Mouse (Mus musculus) ES-E14 (cell line): ENCODE data around the gene B4galt7. TPM values are rescaled to one million over a fixed set of nuclear protein-coding genes. Genes with fewer than 3 reads are reported as not detected.
"Not testable (repeated sequence)": the region's sequence is repeated elsewhere in the genome, so short reads cannot be mapped to it uniquely, and the experiment has no call there.

Experiments used
- DNase-seq: peaks from one replicate; pipeline ENCODE4 v3.0.0-alpha.2; 2013; ENCODE audit warnings: low read depth, low spot score
- H3K27ac ChIP-seq: 2 replicates; pipeline ENCODE4 v1.5.1; 2012; ENCODE audit warnings: low read depth, mild to moderate bottlenecking, low read length, moderate library complexity, mixed read lengths; ENCODE audit not compliant: poor library complexity, insufficient read depth, severe bottlenecking
- H3K36me3 ChIP-seq: 2 replicates; pipeline ENCODE4 v1.6.1; 2012; ENCODE audit warnings: mild to moderate bottlenecking, low read length, moderate library complexity, mixed read lengths; ENCODE audit not compliant: control insufficient read depth, poor library complexity, insufficient read depth, severe bottlenecking
- H3K4me1 ChIP-seq, 2 experiments: fragments of 150-350 bp in 1 of 2; sonication (generic) in 1 of 2; 2 replicates each; pipeline ENCODE4 v1.6.1; 2012; ENCODE audit warnings: low read length in 2 of 2, mild to moderate bottlenecking in 1 of 2, mixed read lengths in 1 of 2; ENCODE audit not compliant: control insufficient read depth in 2 of 2, insufficient read depth in 2 of 2, poor library complexity in 1 of 2
- H3K4me3 ChIP-seq, 2 experiments: fragments of 150-350 bp in 1 of 2; sonication (generic) in 1 of 2; 2 replicates each; pipeline ENCODE4 v1.5.1; 2012; ENCODE audit warnings: low read length in 2 of 2, low read depth in 1 of 2, mild to moderate bottlenecking in 1 of 2, mixed read lengths in 1 of 2; ENCODE audit not compliant: insufficient read depth in 1 of 2, poor library complexity in 1 of 2, severe bottlenecking in 1 of 2
- H3K9ac ChIP-seq: 2 replicates; pipeline ENCODE4 v1.6.1; 2012; ENCODE audit warnings: low read depth, mild to moderate bottlenecking, low read length, mixed read lengths; ENCODE audit not compliant: poor library complexity, insufficient read depth, severe bottlenecking
- H3K9me3 ChIP-seq: fragments of 150-350 bp; sonication (generic); 2 replicates; pipeline ENCODE4 v1.6.1; 2012; ENCODE audit warnings: low read depth, mild to moderate bottlenecking, low read length; ENCODE audit not compliant: control insufficient read depth, insufficient read depth
- CHD2 ChIP-seq: IDR thresholded peaks from 2 replicates; pipeline ENCODE4 v1.6.1; 2014; ENCODE audit warnings: mild to moderate bottlenecking, low read depth, low read length, inconsistent platforms
- HCFC1 ChIP-seq: IDR thresholded peaks from 2 replicates; pipeline ENCODE4 v1.6.1; 2012; ENCODE audit warnings: low read length, inconsistent platforms, borderline replicate concordance; ENCODE audit not compliant: insufficient read depth
- MAFK ChIP-seq: IDR thresholded peaks from 2 replicates; pipeline ENCODE4 v1.6.1; 2014; ENCODE audit warnings: mild to moderate bottlenecking, low read depth, low read length, inconsistent platforms; ENCODE audit not compliant: insufficient read depth
- ZC3H11A ChIP-seq: IDR thresholded peaks from 2 replicates; pipeline ENCODE4 v1.6.1; 2012; ENCODE audit warnings: low read depth, mild to moderate bottlenecking, inconsistent platforms, low read length, borderline replicate concordance
- ZNF384 ChIP-seq: IDR thresholded peaks from 2 replicates; pipeline ENCODE4 v1.6.1; 2012; ENCODE audit warnings: low read depth, low read length, inconsistent platforms
- in situ Hi-C, 2 experiments: fragments of 600-800 bp; cut with MboI; formaldehyde crosslinking; loops; one replicate each; pipeline ENCODE4 v1.15.1; 2025; ENCODE audit warnings: low sequenced_read_pairs in 2 of 2, inconsistent platforms in 1 of 2; ENCODE audit not compliant: unreplicated experiment in 2 of 2
- total RNA-seq: library from RNA; depleted of rRNA; stranded (reverse); fragments of 300-350 nt; gene quantifications from 2 replicates; pipeline ENCODE4 v1.2.3, GENCODE M21; 2012

B4galt7 gene
- total RNA-seq, 1 experiment, result 21.0 TPM

DNA sequence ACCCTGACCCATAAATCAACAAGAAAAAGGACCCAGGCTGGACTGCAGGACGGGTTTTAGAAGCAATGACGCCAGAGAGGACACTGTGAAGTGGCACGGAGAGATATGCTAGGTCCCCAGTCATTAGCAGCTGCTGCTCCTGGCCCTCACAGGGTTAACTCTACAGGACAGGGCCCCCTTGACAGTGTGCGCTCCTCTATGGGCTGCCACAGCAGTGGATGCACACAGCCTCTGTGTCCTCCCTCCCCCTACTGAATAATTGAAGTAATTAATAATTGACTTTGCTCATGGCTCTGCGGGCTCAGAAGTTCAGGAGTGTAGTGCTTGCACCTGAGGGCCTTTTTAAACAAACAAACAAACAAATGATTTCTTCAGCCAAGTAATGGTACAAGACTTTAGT, 13.8 kb downstream of the B4galt7 start:
- H3K9me3 ChIP-seq, result no peaks in the 10 kb centered on the region
- DNase-seq, result no peak
- TF ChIP-seq HCFC1 (no peak), ZNF384 (no peak), MAFK (no peak), CHD2 (no peak), ZC3H11A (no peak)
- no peaks in the 10 kb centered on the region for H3K4me1 ChIP-seq
- H3K27ac ChIP-seq, result no peak overlapping the region
- H3K4me3 ChIP-seq, result no peak overlapping the region
- in situ Hi-C loops, result no loop called here
- no peaks in the 10 kb centered on the region; the same call in 1 of the 2 replicates for H3K36me3 ChIP-seq
- no peak overlapping the region for H3K9ac ChIP-seq

DNA sequence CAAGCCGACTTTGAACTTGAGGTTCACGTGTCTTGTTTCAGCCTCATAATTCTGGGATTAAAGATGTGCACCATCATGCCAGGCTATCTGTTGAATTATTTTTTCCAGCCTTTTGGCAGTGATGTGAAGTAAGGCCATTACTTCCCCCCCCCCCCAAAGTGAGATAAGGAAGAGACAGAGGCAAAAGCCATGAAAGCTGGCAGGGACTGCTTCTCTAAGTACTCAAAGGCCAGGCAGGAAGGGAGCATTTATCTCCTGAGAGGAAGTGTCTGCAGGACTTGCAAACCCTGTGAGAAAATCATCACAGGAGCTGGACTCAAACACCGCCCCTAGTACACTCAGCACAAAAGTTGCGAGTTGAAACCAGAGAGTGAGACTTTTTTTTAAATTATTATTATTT, 19.6 kb downstream of the B4galt7 start:
- DNase-seq, result no peak
- peaks cover 3 to 4% of the 10 kb centered on the region in 2 experiments; a peak in 3 of 4 replicates for H3K4me1 ChIP-seq
- no peak overlapping the region for H3K9ac ChIP-seq
- in situ Hi-C loops, result no loop called here
- no peaks in the 10 kb centered on the region; the same call in 1 of the 2 replicates for H3K36me3 ChIP-seq
- H3K9me3 ChIP-seq, result no peaks in the 10 kb centered on the region
- no peak overlapping the region for H3K4me3 ChIP-seq
- TF ChIP-seq ZC3H11A, result no peak
- TF ChIP-seq ZNF384, result no peak
- no peak for TF ChIP-seq HCFC1
- no peak for TF ChIP-seq MAFK
- TF ChIP-seq CHD2, result no peak
- H3K27ac ChIP-seq, result no peak overlapping the region

GRCm38 (mm10) chr13:55620275-55620674, 20.6 kb downstream of the B4galt7 start:
- no peak overlapping the region for H3K27ac ChIP-seq
- no peaks in the 10 kb centered on the region for H3K9me3 ChIP-seq
- no peak for DNase-seq
- peaks cover 3% of the 10 kb centered on the region; the same call in 1 of the 2 replicates for H3K36me3 ChIP-seq
- no peak overlapping the region for H3K9ac ChIP-seq
- peaks cover 4 to 6% of the 10 kb centered on the region in 2 experiments; a peak in 3 of 4 replicates for H3K4me1 ChIP-seq
- TF ChIP-seq CHD2 (no peak), ZC3H11A (no peak), HCFC1 (no peak), ZNF384 (no peak), MAFK (no peak)
- no peak overlapping the region for H3K4me3 ChIP-seq
- in situ Hi-C loops, result no loop called here

- Histone ChIP-seq H3K4me3 (peak overlapping the region; percentile 87 to 93), H3K9ac (peak overlapping the region; percentile 83), H3K27ac (peak overlapping the region; percentile 71; the same call in 1 of the 2 replicates)
- DNase-seq, H3K9me3 ChIP-seq, H3K4me1 ChIP-seq, in situ Hi-C loops, H3K36me3 ChIP-seq: not testable (repeated sequence)
Measured at GRCm38 (mm10) chr13:55622156-55622648, 22.5 kb downstream of the B4galt7 start.

GRCm38 (mm10) chr13:55622649-55623541, 23.2 kb downstream of the B4galt7 start, which contains the start of gene Caml:
Gene Caml, plus strand, starts transcription at chr13:55623005.
- Histone ChIP-seq H3K4me3 (peak within 1 kb of the TSS; percentile 87 to 93), H3K36me3 (peaks cover 3% of the 10 kb centered on the region), H3K9ac (peak within 1 kb of the TSS; percentile 83), H3K4me1 (peaks cover 4 to 6% of the 10 kb centered on the region in 2 experiments; a peak in 3 of 4 replicates), H3K27ac (peak within 1 kb of the TSS; percentile 71), H3K9me3 (no peaks in the 10 kb centered on the region)
- DNase-seq, result peak; percentile 94
- in situ Hi-C loops, result no loop called here
- TF ChIP-seq ZC3H11A (no peak; the same call in 1 of the 2 replicates), HCFC1 (peak; percentile 87), MAFK (no peak)
